Mouse (Mus musculus) liver, embryonic 13.5 days (tissue): ENCODE measurements at regions not wholly inside any gene's neighbourhood (a gene's known extent, or its start where the extent isn't known, plus 50 kb on each side); places are given as distances from the start of the nearest gene placed in this dataset.

Source experiments
- ATAC-seq: fragments of 200-750 bp; cut with Nextera tagmentation; 2 replicates; pipeline ENCODE4 v1.8.0; 2017; ENCODE audit warnings: low read depth, mild to moderate bottlenecking, moderate number of reproducible peaks, moderate library complexity
- DNase-seq: peaks from one replicate; pipeline ENCODE4 v3.0.0; 2022
- H3K27ac ChIP-seq: fragments of 300-500 bp; sonication (generic); 2 replicates; pipeline ENCODE4 v1.5.1; 2015; ENCODE audit warnings: moderate library complexity, mild to moderate bottlenecking, inconsistent platforms
- H3K27me3 ChIP-seq: fragments of 300-500 bp; sonication (generic); 2 replicates; pipeline ENCODE4 v1.6.1; 2015; ENCODE audit warnings: mild to moderate bottlenecking, inconsistent platforms
- H3K36me3 ChIP-seq: fragments of 300-500 bp; sonication (generic); 2 replicates; pipeline ENCODE4 v1.6.1; 2015; ENCODE audit warnings: mild to moderate bottlenecking, inconsistent platforms
- H3K4me1 ChIP-seq: fragments of 300-500 bp; sonication (generic); replicated peaks from 2 replicates; pipeline ENCODE4 v1.6.1; 2015; ENCODE audit warnings: inconsistent platforms
- H3K4me2 ChIP-seq: fragments of 300-500 bp; sonication (generic); 2 replicates; pipeline ENCODE4 v1.6.1; 2015; ENCODE audit warnings: inconsistent platforms, mild to moderate bottlenecking, moderate library complexity
- H3K4me3 ChIP-seq: fragments of 300-500 bp; sonication (generic); replicated peaks from 2 replicates; pipeline ENCODE4 v1.5.1; 2015; ENCODE audit warnings: mild to moderate bottlenecking, inconsistent platforms
- H3K9ac ChIP-seq: fragments of 300-500 bp; sonication (generic); 2 replicates; pipeline ENCODE4 v1.6.1; 2015; ENCODE audit warnings: mild to moderate bottlenecking, inconsistent platforms
- H3K9me3 ChIP-seq: fragments of 300-500 bp; sonication (generic); replicated peaks from 2 replicates; pipeline ENCODE4 v1.6.1; 2016; ENCODE audit warnings: inconsistent platforms
- WGBS: fragments of 180-500 bp; shearing (Covaris S2); methylation state at CpG from one replicate; pipeline ENCODE4 v1.1.7; 2015; ENCODE audit not compliant: insufficient replicate concordance; 5-methylcytosine and 5-hydroxymethylcytosine counted together

GRCm38 (mm10) chr19:59395739-59396138 is 50.2 kb upstream of the Pdzd8 start:
- no peak overlapping the region for H3K4me2 ChIP-seq
- no peak overlapping the region for H3K9ac ChIP-seq
- ATAC-seq (no peak), DNase-seq (no peak)
- H3K27me3 ChIP-seq: peaks cover 65% of the 10 kb centered on the region
- H3K36me3 ChIP-seq: no peaks in the 10 kb centered on the region
- H3K4me1 ChIP-seq: no peaks in the 10 kb centered on the region
- no peak overlapping the region for H3K27ac ChIP-seq
- WGBS: 46% methylated on average over 9 of the region's 9 CpGs
- H3K4me3 ChIP-seq: no peak overlapping the region
- H3K9me3 ChIP-seq: no peaks in the 10 kb centered on the region

- H3K27ac ChIP-seq: no peak overlapping the region
- ATAC-seq (no peak), DNase-seq (no peak)
- H3K4me3 ChIP-seq: no peak overlapping the region
- no peaks in the 10 kb centered on the region for H3K4me1 ChIP-seq
- H3K4me2 ChIP-seq: no peak overlapping the region
- no peaks in the 10 kb centered on the region for H3K9me3 ChIP-seq
- no peaks in the 10 kb centered on the region for H3K36me3 ChIP-seq
- no peak overlapping the region for H3K9ac ChIP-seq
- 55% methylated on average over 3 of the region's 3 CpGs for WGBS
- H3K27me3 ChIP-seq: peaks cover 71% of the 10 kb centered on the region
Measured at GRCm38 (mm10) chr19:59396506-59396905, 50.9 kb upstream of the Pdzd8 start.

GRCm38 (mm10) chr19:59399849-59400585 is 54.4 kb upstream of the Pdzd8 start:
- ATAC-seq (no peak), DNase-seq (no peak)
- WGBS: 23% methylated on average over 11 of the region's 11 CpGs
- Histone ChIP-seq H3K4me2 (no peak overlapping the region), H3K36me3 (no peaks in the 10 kb centered on the region), H3K27me3 (peaks cover 67% of the 10 kb centered on the region), H3K9ac (no peak overlapping the region), H3K4me3 (no peak overlapping the region), H3K27ac (no peak overlapping the region), H3K9me3 (no peaks in the 10 kb centered on the region), H3K4me1 (peaks cover 1% of the 10 kb centered on the region)

- Histone ChIP-seq H3K9me3 (no peaks in the 10 kb centered on the region), H3K4me2 (no peak overlapping the region), H3K9ac (no peak overlapping the region), H3K4me1 (peaks cover 7% of the 10 kb centered on the region), H3K27me3 (peaks cover 58% of the 10 kb centered on the region), H3K27ac (no peak overlapping the region), H3K4me3 (no peak overlapping the region), H3K36me3 (no peaks in the 10 kb centered on the region)
- DNase-seq (no peak), ATAC-seq (no peak)
- 44% methylated on average over 3 of the region's 3 CpGs for WGBS
Measured at GRCm38 (mm10) chr19:59401304-59401703, 55.7 kb upstream of the Pdzd8 start.

GRCm38 (mm10) chr19:59402097-59402496 is 56.1 kb upstream of the Emx2 start:
- no peak overlapping the region for H3K4me2 ChIP-seq
- no peak overlapping the region for H3K27ac ChIP-seq
- no peaks in the 10 kb centered on the region for H3K36me3 ChIP-seq
- 55% methylated on average over 4 of the region's 4 CpGs for WGBS
- no peak overlapping the region for H3K4me3 ChIP-seq
- H3K4me1 ChIP-seq: peaks cover 7% of the 10 kb centered on the region
- DNase-seq (no peak), ATAC-seq (no peak)
- peaks cover 50% of the 10 kb centered on the region for H3K27me3 ChIP-seq
- H3K9ac ChIP-seq: no peak overlapping the region
- H3K9me3 ChIP-seq: no peaks in the 10 kb centered on the region

GRCm38 (mm10) chr19:59404082-59404481 is 54.1 kb upstream of the Emx2 start:
- peaks cover 7% of the 10 kb centered on the region for H3K4me1 ChIP-seq
- DNase-seq (no peak), ATAC-seq (no peak)
- no peaks in the 10 kb centered on the region for H3K36me3 ChIP-seq
- H3K4me2 ChIP-seq: no peak overlapping the region
- H3K27ac ChIP-seq: no peak overlapping the region
- H3K4me3 ChIP-seq: no peak overlapping the region
- 86% methylated on average over 2 of the region's 2 CpGs for WGBS
- peaks cover 37% of the 10 kb centered on the region for H3K27me3 ChIP-seq
- H3K9ac ChIP-seq: no peak overlapping the region
- H3K9me3 ChIP-seq: no peaks in the 10 kb centered on the region

- H3K4me1 ChIP-seq: peaks cover 7% of the 10 kb centered on the region
- H3K27me3 ChIP-seq: peaks cover 30% of the 10 kb centered on the region
- H3K9me3 ChIP-seq: no peaks in the 10 kb centered on the region
- 47% methylated on average over 1 of the region's 1 CpGs for WGBS
- no peak for ATAC-seq
- H3K4me2 ChIP-seq: no peak overlapping the region
- no peak for DNase-seq
- H3K4me3 ChIP-seq: no peak overlapping the region
- no peaks in the 10 kb centered on the region for H3K36me3 ChIP-seq
- H3K27ac ChIP-seq: no peak overlapping the region
- H3K9ac ChIP-seq: no peak overlapping the region
Measured at GRCm38 (mm10) chr19:59404766-59405165, 53.4 kb upstream of the Emx2 start.

GRCm38 (mm10) chr19:59405616-59406015 is 52.6 kb upstream of the Emx2 start:
- ATAC-seq: no peak
- 49% methylated on average over 5 of the region's 5 CpGs for WGBS
- no peak overlapping the region for H3K4me2 ChIP-seq

GRCm38 (mm10) chr19:59408094-59408493 is 50.1 kb upstream of the Emx2 start:
- Histone ChIP-seq H3K4me3 (no peak overlapping the region), H3K4me2 (no peak overlapping the region), H3K9me3 (no peaks in the 10 kb centered on the region), H3K9ac (no peak overlapping the region), H3K27me3 (peaks cover 3% of the 10 kb centered on the region; the same call in 1 of the 2 replicates), H3K27ac (no peak overlapping the region), H3K36me3 (no peaks in the 10 kb centered on the region), H3K4me1 (peaks cover 7% of the 10 kb centered on the region)
- 56% methylated on average over 2 of the region's 2 CpGs for WGBS
- ATAC-seq (no peak), DNase-seq (no peak)

More at GRCm38 (mm10) chr19:59405616-59406015, 52.6 kb upstream of the Emx2 start:
- H3K9me3 ChIP-seq: no peaks in the 10 kb centered on the region
- H3K4me3 ChIP-seq: no peak overlapping the region
- H3K4me1 ChIP-seq: peaks cover 7% of the 10 kb centered on the region
- no peak overlapping the region for H3K27ac ChIP-seq
- no peaks in the 10 kb centered on the region for H3K36me3 ChIP-seq
- peaks cover 22% of the 10 kb centered on the region for H3K27me3 ChIP-seq
- no peak overlapping the region for H3K9ac ChIP-seq
- DNase-seq: no peak
